Mouse (Mus musculus): Measurements from ENCODE around the gene Dennd4a. TPM values are rescaled to one million over a fixed set of nuclear protein-coding genes. Genes with fewer than 3 reads are reported as not detected.

Dennd4a gene
- total and polyA plus RNA-seq, 2 experiments from 2014 or later, result 5.2 to 18.5 TPM

DNA sequence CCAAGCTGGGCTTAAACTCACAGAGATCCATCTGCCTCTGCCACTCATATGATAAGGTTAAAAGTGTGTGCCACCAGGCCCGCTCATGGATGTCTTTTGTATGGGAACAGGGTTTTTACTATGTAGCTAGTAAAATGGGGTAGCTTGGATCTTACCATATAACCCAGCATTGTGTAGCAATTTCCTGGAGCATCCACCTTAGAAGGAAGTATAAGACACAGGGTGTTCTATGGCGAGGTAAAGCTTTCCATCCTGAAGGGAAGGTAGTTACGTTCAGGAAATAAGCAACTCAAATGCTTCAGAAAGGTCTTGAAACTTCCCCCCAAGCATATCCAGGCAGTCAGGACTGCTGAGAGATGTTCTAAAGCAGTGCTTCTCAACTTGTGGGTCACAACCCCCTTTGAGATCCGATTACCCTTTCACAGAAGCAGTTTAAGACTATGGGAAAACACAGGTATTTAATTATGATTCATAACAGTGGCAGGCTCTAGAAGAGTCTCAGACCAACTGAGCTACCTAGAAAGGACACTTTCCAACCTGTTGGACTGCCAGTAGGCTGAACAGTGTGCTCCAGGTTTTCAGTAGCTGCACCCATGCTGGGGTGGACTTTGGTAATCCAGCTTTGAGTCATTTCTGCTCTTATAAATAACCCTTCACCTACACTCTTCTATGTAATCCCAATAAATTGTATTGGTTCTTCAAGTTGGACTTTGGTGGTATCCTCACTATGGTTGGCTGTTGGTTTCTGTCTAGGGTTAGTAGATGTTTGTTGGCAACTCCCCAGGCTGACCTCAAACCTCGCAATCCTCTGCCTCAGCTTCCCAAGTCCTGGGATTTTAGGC, 7.5 kb upstream of the Dennd4a start:
- H3K36me3 ChIP-seq (ENCODE audit: insufficient read depth), result no peaks in the 10 kb centered on the region
- WGBS, result 90% methylated on average over 5 of the region's 5 CpGs
- no peak overlapping the region for H3K9ac ChIP-seq
- H3K4me3 ChIP-seq (ENCODE audit: low read depth, low read length), result no peak overlapping the region
- no peaks in the 10 kb centered on the region for H3K9me3 ChIP-seq (ENCODE audit: low read length)
- no peak overlapping the region for H3K4me2 ChIP-seq (ENCODE audit: low read depth)
- DNase-seq (no peak), ATAC-seq (no peak)
- H3K4me1 ChIP-seq (ENCODE audit: insufficient read depth), result no peaks in the 10 kb centered on the region
- no peak for TF ChIP-seq CTCF (IDR thresholded peaks at IDR 0.05; ENCODE audit: low read depth)
- no peaks in the 10 kb centered on the region for H3K27me3 ChIP-seq (ENCODE audit: insufficient read depth, low read length)
- no peak overlapping the region for H3K27ac ChIP-seq (ENCODE audit: low read depth, low read length)

DNA sequence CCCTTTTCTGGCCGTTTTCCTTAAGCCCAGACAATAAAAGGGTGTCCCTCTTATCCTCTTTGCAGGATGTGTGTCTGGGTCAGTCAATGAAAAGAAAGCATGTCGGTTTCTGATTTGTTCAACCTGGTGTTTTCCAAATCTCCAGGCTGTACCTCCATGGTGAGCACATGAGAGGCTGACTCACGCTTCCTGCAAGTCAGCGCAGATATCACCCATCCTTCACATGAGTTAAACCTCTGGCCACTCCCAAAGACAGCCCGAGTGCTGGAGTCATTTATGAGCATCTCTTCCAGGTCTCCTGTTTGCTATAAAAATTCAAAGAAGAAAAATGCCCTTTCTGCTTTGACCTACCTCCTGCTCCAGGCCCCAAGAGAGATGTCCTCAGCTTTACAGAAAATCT, 5.3 kb upstream of the Dennd4a start:
- no peaks in the 10 kb centered on the region for H3K36me3 ChIP-seq (ENCODE audit: insufficient read depth)

DNA sequence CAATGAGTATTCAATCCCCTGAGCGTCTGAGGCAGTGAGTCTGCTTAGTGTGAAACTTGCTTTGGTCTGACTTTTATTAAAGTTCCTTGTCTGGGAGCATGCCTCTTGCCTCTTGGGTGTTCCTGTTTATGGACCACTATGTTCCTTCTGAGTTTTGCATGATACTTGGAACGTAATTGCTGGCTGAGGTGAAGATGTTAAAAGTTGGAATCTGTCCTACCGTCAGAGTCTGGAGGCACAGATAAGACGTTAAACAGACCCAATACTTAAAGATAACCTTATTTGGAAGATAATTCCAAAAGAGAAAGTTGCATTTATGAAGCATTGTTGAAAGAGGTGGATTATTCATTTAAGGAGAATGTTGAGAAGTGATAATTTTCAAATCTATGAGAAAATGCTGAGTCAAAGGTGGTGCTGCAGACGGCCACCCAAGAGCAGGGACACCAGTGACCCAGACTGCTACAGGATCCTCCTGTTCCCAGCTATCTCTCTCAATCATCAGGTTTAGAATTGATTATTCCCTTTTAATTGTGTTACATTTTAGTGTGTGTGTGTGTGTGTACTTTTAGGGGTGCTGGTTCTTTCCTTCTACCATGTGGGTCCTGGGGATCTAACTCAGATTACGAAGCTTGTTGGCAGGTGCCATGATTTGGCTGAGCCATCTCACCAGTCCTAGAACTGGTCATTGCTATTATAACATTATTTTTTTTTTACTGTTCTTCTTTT, 4.6 kb upstream of the Dennd4a start:
- Histone ChIP-seq H3K9ac (no peak overlapping the region), H3K9me3 (ENCODE audit: low read length) (no peaks in the 10 kb centered on the region), H3K27me3 (ENCODE audit: insufficient read depth, low read length) (no peaks in the 10 kb centered on the region), H3K4me2 (ENCODE audit: low read depth) (no peak overlapping the region), H3K36me3 (ENCODE audit: insufficient read depth) (no peaks in the 10 kb centered on the region), H3K4me3 (ENCODE audit: low read depth, low read length) (no peak overlapping the region), H3K27ac (ENCODE audit: low read depth, low read length) (no peak overlapping the region), H3K4me1 (ENCODE audit: insufficient read depth) (0 out of 2 replicates have a peak, but pooled peaks cover 3% of the 10 kb centered on the region)
- WGBS, result 72% methylated on average over 6 of the region's 6 CpGs
- no peak for ATAC-seq
- TF ChIP-seq CTCF (IDR thresholded peaks at IDR 0.05; ENCODE audit: low read depth), result no peak
- DNase-seq, result no peak

More for the DNA sequence above, 5.3 kb upstream of the Dennd4a start:
- Histone ChIP-seq H3K27me3 (ENCODE audit: insufficient read depth, low read length) (no peaks in the 10 kb centered on the region), H3K27ac (ENCODE audit: low read depth, low read length) (no peak overlapping the region), H3K4me2 (ENCODE audit: low read depth) (no peak overlapping the region), H3K9ac (no peak overlapping the region), H3K4me1 (ENCODE audit: insufficient read depth) (0 out of 2 replicates have a peak, but pooled peaks cover 3% of the 10 kb centered on the region), H3K9me3 (ENCODE audit: low read length) (no peaks in the 10 kb centered on the region), H3K4me3 (ENCODE audit: low read depth, low read length) (no peak overlapping the region)
- WGBS, result 78% methylated on average over 5 of the region's 5 CpGs
- TF ChIP-seq CTCF (IDR thresholded peaks at IDR 0.05; ENCODE audit: low read depth), result no peak
- no peak for ATAC-seq
- DNase-seq, result no peak

DNA sequence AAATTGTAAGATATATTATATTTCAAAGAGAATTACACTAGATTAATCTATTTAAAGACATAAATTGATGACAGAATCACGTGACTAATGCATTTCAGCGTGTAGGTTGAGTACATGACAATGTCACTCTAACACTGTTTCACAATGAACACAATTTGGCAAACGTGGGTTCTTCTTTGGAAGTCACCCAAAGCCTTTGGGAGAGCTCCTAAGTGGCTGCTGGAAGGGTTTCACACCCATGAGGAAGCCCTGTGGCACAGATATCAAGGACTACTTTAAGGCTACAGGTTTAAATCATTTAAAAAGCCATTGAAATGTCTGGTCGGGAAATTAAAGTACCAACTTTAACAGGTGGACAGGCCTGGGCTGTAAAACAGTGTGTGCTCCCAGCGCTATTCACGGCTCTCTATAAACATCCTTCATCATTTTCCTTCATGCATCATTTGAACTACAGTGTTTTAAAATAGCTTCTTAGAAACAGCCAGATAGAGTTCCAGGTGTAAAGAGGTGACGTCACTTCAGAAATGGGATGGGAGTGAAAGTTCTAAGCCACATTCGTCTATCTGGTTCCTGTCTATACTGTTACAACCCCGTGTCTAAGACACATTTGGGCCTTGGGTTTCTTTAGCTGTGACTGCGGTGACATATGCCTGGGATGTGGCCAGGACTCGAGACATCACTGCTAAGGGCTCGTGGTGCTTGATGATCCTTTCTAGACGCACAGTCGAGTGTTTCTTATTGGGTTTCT, 3.9 kb upstream of the Dennd4a start:
- ATAC-seq, result no peak
- Histone ChIP-seq H3K4me2 (ENCODE audit: low read depth) (no peak overlapping the region), H3K9me3 (ENCODE audit: low read length) (no peaks in the 10 kb centered on the region), H3K9ac (no peak overlapping the region), H3K4me1 (ENCODE audit: insufficient read depth) (0 out of 2 replicates have a peak, but pooled peaks cover 5% of the 10 kb centered on the region), H3K4me3 (ENCODE audit: low read depth, low read length) (no peak overlapping the region), H3K27ac (ENCODE audit: low read depth, low read length) (no peak overlapping the region), H3K36me3 (ENCODE audit: insufficient read depth) (no peaks in the 10 kb centered on the region), H3K27me3 (ENCODE audit: insufficient read depth, low read length) (no peaks in the 10 kb centered on the region)
- no peak for DNase-seq
- WGBS, result 70% methylated on average over 14 of the region's 14 CpGs
- no peak for TF ChIP-seq CTCF (IDR thresholded peaks at IDR 0.05; ENCODE audit: low read depth)

DNA sequence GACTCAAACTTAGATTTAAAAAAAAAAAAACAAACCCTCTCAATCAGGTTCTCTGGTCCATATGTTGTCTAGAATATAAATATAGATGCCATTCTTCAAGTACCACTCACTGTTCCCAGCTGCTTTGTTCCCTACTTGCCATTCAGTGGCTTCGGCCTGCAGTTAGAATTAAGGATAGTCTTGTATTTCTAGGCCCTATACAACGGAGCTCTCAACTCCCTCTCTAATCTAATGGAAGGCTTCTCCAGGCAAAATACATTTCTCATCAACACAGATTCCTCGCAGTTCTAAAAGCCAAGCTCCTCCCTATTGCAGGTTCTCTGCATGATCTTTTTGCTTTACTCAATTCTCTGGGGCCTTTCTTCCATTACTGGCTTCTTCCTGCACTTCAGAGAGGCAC, 1.3 kb upstream of the Dennd4a start:
- H3K9ac ChIP-seq, result no peak overlapping the region
- peak overlapping the region; percentile 30 for H3K27ac ChIP-seq (ENCODE audit: low read depth, low read length)
- H3K4me2 ChIP-seq (ENCODE audit: low read depth), result no peak overlapping the region
- ATAC-seq (no peak), DNase-seq (no peak)
- peaks cover 8% of the 10 kb centered on the region; the same call in 1 of the 2 replicates for H3K4me1 ChIP-seq (ENCODE audit: insufficient read depth)
- whole genome bisulfite sequencing, result 59% methylated on average over 3 of the region's 3 CpGs
- H3K36me3 ChIP-seq (ENCODE audit: insufficient read depth), result no peaks in the 10 kb centered on the region
- no peak overlapping the region for H3K4me3 ChIP-seq (ENCODE audit: low read depth, low read length)
- TF ChIP-seq CTCF (IDR thresholded peaks at IDR 0.05; ENCODE audit: low read depth), result no peak
- H3K27me3 ChIP-seq (ENCODE audit: insufficient read depth, low read length), result no peaks in the 10 kb centered on the region
- no peaks in the 10 kb centered on the region for H3K9me3 ChIP-seq (ENCODE audit: low read length)

GRCm38 (mm10) chr9:64811538-64812474, 666 bp downstream of the Dennd4a start:
- Histone ChIP-seq H3K36me3 (ENCODE audit: insufficient read depth) (no peaks in the 10 kb centered on the region), H3K27me3 (ENCODE audit: insufficient read depth, low read length) (no peaks in the 10 kb centered on the region), H3K27ac (ENCODE audit: low read depth, low read length) (peak overlapping the region; percentile 98), H3K9ac (peak overlapping the region; percentile 87), H3K9me3 (ENCODE audit: low read length) (no peaks in the 10 kb centered on the region), H3K4me2 (ENCODE audit: low read depth) (peak overlapping the region; percentile 63), H3K4me3 (ENCODE audit: low read depth, low read length) (peak overlapping the region; percentile 85), H3K4me1 (ENCODE audit: insufficient read depth) (peaks cover 8% of the 10 kb centered on the region; the same call in 1 of the 2 replicates)
- peak; percentile 45 for TF ChIP-seq CTCF (IDR thresholded peaks at IDR 0.05; ENCODE audit: low read depth)
- under 1% methylated on average over 59 of the region's 59 CpGs for WGBS
- DNase-seq, result no peak
- ATAC-seq, result peak; percentile 69

Measured in forebrain, postnatal 0 days (tissue).